Mouse (Mus musculus): Measurements from ENCODE around the gene Rbm20.

Rbm20 gene

GRCm38 (mm10) chr19:53660722-53661420, 16.2 kb upstream of the Rbm20 start:
- Histone ChIP-seq H3K27me3 (ENCODE audit: control insufficient read depth, insufficient read depth, low read length, poor library complexity, severe bottlenecking) (no peaks in the 10 kb centered on the region), H3K36me3 (ENCODE audit: control insufficient read depth, insufficient read depth, low read length, poor library complexity, severe bottlenecking) (no peaks in the 10 kb centered on the region)
- DNase-seq (ENCODE audit: low read depth, low spot score): no peak

GRCm38 (mm10) chr19:53661938-53662722, 15.0 kb upstream of the Rbm20 start:
- Histone ChIP-seq H3K36me3 (ENCODE audit: control insufficient read depth, insufficient read depth, low read length, poor library complexity, severe bottlenecking) (no peaks in the 10 kb centered on the region), H3K27me3 (ENCODE audit: control insufficient read depth, insufficient read depth, low read length, poor library complexity, severe bottlenecking) (no peaks in the 10 kb centered on the region)
- DNase-seq (ENCODE audit: low read depth, low spot score): no peak

- no peak for DNase-seq (ENCODE audit: low read depth, low spot score)
- no peaks in the 10 kb centered on the region for H3K27me3 ChIP-seq (ENCODE audit: control insufficient read depth, insufficient read depth, low read length, poor library complexity, severe bottlenecking)
Observed at GRCm38 (mm10) chr19:53664831-53665230, 12.3 kb upstream of the Rbm20 start.

GRCm38 (mm10) chr19:53665391-53665790, 11.7 kb upstream of the Rbm20 start:
- DNase-seq (ENCODE audit: low read depth, low spot score): no peak
- Histone ChIP-seq H3K36me3 (ENCODE audit: control insufficient read depth, insufficient read depth, low read length, poor library complexity, severe bottlenecking) (no peaks in the 10 kb centered on the region), H3K27me3 (ENCODE audit: control insufficient read depth, insufficient read depth, low read length, poor library complexity, severe bottlenecking) (no peaks in the 10 kb centered on the region)

More at GRCm38 (mm10) chr19:53664831-53665230, 12.3 kb upstream of the Rbm20 start:
- no peaks in the 10 kb centered on the region for H3K36me3 ChIP-seq (ENCODE audit: control insufficient read depth, insufficient read depth, low read length, poor library complexity, severe bottlenecking)

GRCm38 (mm10) chr19:53666708-53667107, 10.4 kb upstream of the Rbm20 start:
- DNase-seq (ENCODE audit: low read depth, low spot score): no peak
- Histone ChIP-seq H3K36me3 (ENCODE audit: control insufficient read depth, insufficient read depth, low read length, poor library complexity, severe bottlenecking) (no peaks in the 10 kb centered on the region), H3K27me3 (ENCODE audit: control insufficient read depth, insufficient read depth, low read length, poor library complexity, severe bottlenecking) (no peaks in the 10 kb centered on the region)

GRCm38 (mm10) chr19:53668821-53669220, 8.3 kb upstream of the Rbm20 start:
- no peak for DNase-seq (ENCODE audit: low read depth, low spot score)
- H3K36me3 ChIP-seq (ENCODE audit: control insufficient read depth, insufficient read depth, low read length, poor library complexity, severe bottlenecking): no peaks in the 10 kb centered on the region
- no peaks in the 10 kb centered on the region for H3K27me3 ChIP-seq (ENCODE audit: control insufficient read depth, insufficient read depth, low read length, poor library complexity, severe bottlenecking)

- DNase-seq (ENCODE audit: low read depth, low spot score): no peak
- no peaks in the 10 kb centered on the region for H3K27me3 ChIP-seq (ENCODE audit: control insufficient read depth, insufficient read depth, low read length, poor library complexity, severe bottlenecking)
- no peaks in the 10 kb centered on the region for H3K36me3 ChIP-seq (ENCODE audit: control insufficient read depth, insufficient read depth, low read length, poor library complexity, severe bottlenecking)
Observed at GRCm38 (mm10) chr19:53670625-53671141, 6.4 kb upstream of the Rbm20 start.

GRCm38 (mm10) chr19:53671432-53671831, 5.7 kb upstream of the Rbm20 start:
- H3K27me3 ChIP-seq (ENCODE audit: control insufficient read depth, insufficient read depth, low read length, poor library complexity, severe bottlenecking): 0 out of 2 replicates have a peak, but pooled peaks cover 1% of the 10 kb centered on the region
- H3K36me3 ChIP-seq (ENCODE audit: control insufficient read depth, insufficient read depth, low read length, poor library complexity, severe bottlenecking): no peaks in the 10 kb centered on the region
- DNase-seq (ENCODE audit: low read depth, low spot score): no peak

GRCm38 (mm10) chr19:53674131-53674925, 2.8 kb upstream of the Rbm20 start:
- Histone ChIP-seq H3K36me3 (ENCODE audit: control insufficient read depth, insufficient read depth, low read length, poor library complexity, severe bottlenecking) (no peaks in the 10 kb centered on the region), H3K27me3 (ENCODE audit: control insufficient read depth, insufficient read depth, low read length, poor library complexity, severe bottlenecking) (0 out of 2 replicates have a peak, but pooled peaks cover 3% of the 10 kb centered on the region)
- DNase-seq (ENCODE audit: low read depth, low spot score): no peak

GRCm38 (mm10) chr19:53676228-53676627, 878 bp upstream of the Rbm20 start:
- Histone ChIP-seq H3K27me3 (ENCODE audit: control insufficient read depth, insufficient read depth, low read length, poor library complexity, severe bottlenecking) (0 out of 2 replicates have a peak, but pooled peaks cover 3% of the 10 kb centered on the region), H3K36me3 (ENCODE audit: control insufficient read depth, insufficient read depth, low read length, poor library complexity, severe bottlenecking) (no peaks in the 10 kb centered on the region)
- no peak for DNase-seq (ENCODE audit: low read depth, low spot score)

- DNase-seq (ENCODE audit: low read depth, low spot score): no peak
- Histone ChIP-seq H3K27me3 (ENCODE audit: control insufficient read depth, insufficient read depth, low read length, poor library complexity, severe bottlenecking) (0 out of 2 replicates have a peak, but pooled peaks cover 3% of the 10 kb centered on the region), H3K36me3 (ENCODE audit: control insufficient read depth, insufficient read depth, low read length, poor library complexity, severe bottlenecking) (no peaks in the 10 kb centered on the region)
Observed at GRCm38 (mm10) chr19:53679194-53679593, 2.1 kb downstream of the Rbm20 start.

- no peak for DNase-seq (ENCODE audit: low read depth, low spot score)
- Histone ChIP-seq H3K36me3 (ENCODE audit: control insufficient read depth, insufficient read depth, low read length, poor library complexity, severe bottlenecking) (no peaks in the 10 kb centered on the region), H3K27me3 (ENCODE audit: control insufficient read depth, insufficient read depth, low read length, poor library complexity, severe bottlenecking) (0 out of 2 replicates have a peak, but pooled peaks cover 3% of the 10 kb centered on the region)
Observed at GRCm38 (mm10) chr19:53679981-53680380, 2.9 kb downstream of the Rbm20 start.

- no peak for DNase-seq (ENCODE audit: low read depth, low spot score)
- H3K36me3 ChIP-seq (ENCODE audit: control insufficient read depth, insufficient read depth, low read length, poor library complexity, severe bottlenecking): no peaks in the 10 kb centered on the region
- H3K27me3 ChIP-seq (ENCODE audit: control insufficient read depth, insufficient read depth, low read length, poor library complexity, severe bottlenecking): no peaks in the 10 kb centered on the region
Observed at GRCm38 (mm10) chr19:53682427-53682826, 5.3 kb downstream of the Rbm20 start.

- DNase-seq (ENCODE audit: low read depth, low spot score): no peak
- Histone ChIP-seq H3K36me3 (ENCODE audit: control insufficient read depth, insufficient read depth, low read length, poor library complexity, severe bottlenecking) (no peaks in the 10 kb centered on the region), H3K27me3 (ENCODE audit: control insufficient read depth, insufficient read depth, low read length, poor library complexity, severe bottlenecking) (no peaks in the 10 kb centered on the region)
Observed at GRCm38 (mm10) chr19:53687592-53687991, 10.5 kb downstream of the Rbm20 start.

Measured in splenic B cell, adult 2 months (primary cell).